Mouse (Mus musculus): ENCODE measurements around the gene Lbhd1. TPM values are rescaled to one million over a fixed set of nuclear protein-coding genes. Genes with fewer than 3 reads are reported as not detected.

The Lbhd1 gene
- 1.8 and 10.2 TPM in 2 replicates for total RNA-seq (2023)

DNA sequence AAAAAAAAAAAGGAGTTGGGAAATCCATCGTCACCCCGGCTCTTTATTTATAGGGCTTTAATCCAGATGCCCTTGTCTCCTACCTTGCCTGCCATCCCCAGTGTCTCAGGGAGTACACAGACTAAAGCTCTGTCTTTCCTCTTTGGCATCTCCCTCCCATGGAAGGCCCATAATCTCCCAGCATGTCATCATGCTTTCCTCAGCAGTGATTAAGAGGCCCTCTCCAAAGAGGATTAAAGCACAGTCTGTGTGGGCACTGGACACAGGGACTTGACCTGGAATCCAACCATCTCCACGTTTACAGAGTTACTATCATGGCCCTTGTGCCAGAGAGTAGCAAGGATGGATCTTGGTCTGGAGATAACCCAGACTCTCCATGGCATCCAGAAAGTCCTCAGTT lies at the start of gene Lbhd1, which contains the start of gene Gm49403:
Gene Lbhd1, plus strand, starts transcription at position 117 of the 400 bp plus-strand sequence.
Gene Gm49403, plus strand, starts transcription at position 315 of the 400 bp plus-strand sequence.

DNA sequence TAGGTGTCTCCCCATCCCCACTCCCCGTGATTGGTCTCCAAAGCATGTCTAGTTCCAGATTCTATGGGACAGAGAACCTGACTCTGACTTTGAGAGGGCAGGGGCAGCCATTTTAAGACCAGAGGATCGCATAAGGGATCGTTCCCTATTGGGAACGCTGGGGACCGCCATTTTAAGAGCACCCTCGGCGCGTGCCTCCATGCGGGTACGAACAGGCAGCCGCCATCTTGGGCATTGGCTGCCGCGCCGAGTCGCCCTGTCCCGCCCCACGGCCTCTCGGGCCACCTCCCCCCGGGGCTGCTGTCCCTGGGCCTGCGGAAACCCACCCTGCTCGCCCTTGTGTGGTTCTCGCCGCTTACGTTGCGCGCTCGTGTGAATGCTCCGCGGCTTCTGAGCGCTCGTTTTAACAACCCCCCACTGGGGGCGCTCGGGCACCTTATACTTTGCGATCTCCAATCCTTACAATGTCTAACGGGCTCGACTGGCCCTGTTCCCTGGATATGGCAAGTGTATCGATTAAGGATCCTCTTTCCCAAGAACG lies 46.2 kb upstream of the Lbhd1 start, which contains the start of gene Bscl2:
Gene Bscl2, plus strand, starts transcription at position 217 of the 541 bp plus-strand sequence.

DNA sequence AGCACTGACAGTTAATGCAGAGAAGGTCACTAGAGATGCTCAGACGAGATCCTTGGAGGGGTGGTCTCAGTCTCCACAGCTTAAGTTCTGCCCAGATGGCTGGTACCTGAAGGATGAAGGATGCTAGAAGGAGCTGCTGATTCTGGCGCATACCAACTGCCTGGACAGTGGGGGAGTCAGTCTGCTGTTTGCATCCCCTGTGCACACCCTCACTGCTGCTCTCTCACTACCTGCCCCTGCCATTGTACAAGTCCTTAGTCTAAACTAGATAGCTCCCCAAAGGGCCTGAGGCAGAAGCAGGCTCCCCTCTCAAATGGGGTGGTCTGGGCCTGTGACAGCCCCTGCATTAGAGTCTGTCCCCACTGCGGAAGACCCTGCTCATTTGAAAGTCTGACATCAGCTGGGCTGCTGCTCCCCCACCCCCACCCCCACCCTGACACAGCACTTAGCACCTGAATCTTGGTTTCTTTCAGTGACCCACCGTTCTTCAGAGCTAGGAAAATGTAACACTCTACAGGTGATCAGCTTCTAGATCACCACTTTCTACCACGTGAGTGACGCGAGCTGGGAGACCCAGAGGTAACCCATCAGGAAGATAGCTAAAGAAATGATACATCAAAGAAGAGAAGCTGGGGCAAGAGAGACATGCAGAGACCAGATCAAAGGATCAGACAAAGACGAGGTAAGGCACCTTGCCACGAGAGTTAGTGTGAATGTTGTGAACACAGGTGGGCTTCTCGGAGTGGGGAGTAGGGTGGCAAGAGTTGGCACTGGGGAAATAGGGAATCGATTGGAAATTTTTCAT lies 44.2 kb upstream of the Lbhd1 start, which contains the start of gene Gng3:
Gene Gng3, minus strand, starts transcription at position 92 of the 805 bp plus-strand sequence.

DNA sequence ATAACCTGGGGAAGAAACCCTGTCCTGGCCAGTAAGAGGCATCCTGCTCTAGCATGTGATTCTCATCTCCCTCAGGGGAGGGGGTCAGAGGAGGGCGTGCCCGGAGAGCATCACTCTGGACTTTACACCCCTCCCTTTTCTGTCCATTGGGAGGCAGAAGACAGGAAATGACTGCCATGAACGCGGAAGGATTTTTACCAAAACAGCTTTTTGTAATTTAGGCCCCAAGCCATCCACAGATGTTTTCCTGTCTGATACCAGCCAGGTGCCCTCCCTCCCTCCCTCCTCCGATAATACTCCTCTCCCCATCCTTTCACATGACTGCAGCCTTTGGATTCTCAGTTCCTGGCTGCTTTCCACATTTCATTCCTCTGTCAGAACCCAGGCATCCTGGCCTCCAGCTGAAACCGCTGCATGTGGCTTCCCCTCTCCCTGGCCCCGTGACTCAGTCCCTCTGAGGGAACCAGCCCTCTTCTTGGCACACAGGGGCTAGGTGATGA lies 33.1 kb upstream of the Lbhd1 start, which contains the start of gene Lrrn4cl:
Gene Lrrn4cl, plus strand, starts transcription at position 367 of the 500 bp plus-strand sequence.

DNA sequence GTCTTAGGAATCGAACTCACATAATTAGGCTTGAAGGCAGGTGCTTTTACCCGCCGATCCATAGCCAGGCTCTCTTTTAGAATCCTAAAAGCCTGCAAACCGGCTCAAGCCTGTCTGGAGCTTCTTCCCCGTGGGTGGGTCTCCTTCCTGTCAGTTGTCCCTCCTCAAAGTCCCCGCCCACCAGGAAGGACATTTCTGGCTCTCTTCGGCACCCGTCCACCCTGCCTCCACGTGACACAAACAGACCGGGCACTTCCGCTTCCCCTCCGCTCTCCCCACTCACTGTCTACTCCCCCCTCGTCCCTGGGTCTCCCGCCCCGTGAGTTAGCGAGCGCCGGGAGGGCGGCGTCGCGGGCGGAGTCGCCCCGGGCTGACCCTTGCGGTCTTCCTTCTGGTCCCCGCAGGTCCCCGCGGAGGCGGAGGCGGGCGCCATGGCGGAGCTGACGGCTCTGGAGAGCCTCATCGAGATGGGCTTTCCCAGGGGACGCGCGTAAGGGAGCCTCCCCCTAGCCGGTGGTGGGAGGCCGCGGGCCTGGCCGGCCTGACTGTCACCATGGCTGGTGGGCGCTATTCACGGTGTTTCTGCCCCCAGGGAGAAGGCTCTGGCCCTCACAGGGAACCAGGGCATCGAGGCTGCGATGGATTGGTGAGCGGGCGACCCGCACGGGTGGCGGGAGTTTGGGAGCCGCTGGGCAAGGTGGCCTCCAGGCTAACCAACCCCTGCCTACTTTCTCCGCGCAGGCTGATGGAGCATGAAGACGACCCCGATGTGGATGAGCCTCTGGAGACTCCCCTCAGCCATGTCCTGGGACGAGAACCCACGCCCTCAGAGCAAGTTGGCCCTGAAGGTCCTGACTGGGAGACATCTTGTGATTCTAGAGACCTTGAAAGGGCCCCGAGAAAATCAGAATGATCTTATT lies 12.0 kb upstream of the Lbhd1 start, which contains the start of gene Ubxn1:
Gene Ubxn1, plus strand, starts transcription at position 230 of the 920 bp plus-strand sequence.

DNA sequence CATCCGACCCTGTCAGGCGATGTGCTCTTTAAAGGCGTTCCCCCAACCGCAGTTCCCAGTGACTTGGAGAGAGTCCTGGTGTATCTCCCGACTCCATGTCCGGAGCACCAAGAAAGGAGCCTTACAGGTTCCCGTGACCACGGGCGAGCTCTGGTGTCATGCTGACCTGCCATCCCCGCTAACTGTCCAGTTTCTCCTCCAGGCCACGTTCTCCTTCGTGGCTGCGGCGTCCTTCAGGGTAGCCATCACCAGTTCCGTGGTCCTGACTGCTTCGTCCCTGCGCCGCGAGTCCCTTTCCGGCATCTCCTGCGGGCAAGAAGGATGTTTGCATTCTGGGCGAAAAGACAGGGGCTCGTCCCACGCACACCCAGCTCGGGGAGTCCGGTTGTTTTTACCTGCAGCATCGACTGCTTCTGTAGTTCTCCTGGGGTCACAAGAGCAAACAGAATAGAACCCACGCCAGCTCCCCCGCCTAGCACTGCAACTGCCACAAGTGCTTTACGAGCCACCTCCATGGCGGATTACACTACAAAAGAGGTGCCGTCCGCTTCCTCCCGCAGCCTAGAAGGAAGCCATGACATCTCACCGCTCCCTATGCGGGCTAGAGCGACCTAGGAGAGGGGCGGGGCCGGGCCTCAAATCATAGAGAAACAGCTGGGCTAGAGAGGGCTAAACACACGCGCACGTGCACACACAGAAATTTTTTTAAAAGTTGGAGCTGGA lies 3.1 kb upstream of the Lbhd1 start, which contains the start of gene Uqcc3:
Gene Uqcc3, minus strand, starts transcription at position 613 of the 723 bp plus-strand sequence.

DNA sequence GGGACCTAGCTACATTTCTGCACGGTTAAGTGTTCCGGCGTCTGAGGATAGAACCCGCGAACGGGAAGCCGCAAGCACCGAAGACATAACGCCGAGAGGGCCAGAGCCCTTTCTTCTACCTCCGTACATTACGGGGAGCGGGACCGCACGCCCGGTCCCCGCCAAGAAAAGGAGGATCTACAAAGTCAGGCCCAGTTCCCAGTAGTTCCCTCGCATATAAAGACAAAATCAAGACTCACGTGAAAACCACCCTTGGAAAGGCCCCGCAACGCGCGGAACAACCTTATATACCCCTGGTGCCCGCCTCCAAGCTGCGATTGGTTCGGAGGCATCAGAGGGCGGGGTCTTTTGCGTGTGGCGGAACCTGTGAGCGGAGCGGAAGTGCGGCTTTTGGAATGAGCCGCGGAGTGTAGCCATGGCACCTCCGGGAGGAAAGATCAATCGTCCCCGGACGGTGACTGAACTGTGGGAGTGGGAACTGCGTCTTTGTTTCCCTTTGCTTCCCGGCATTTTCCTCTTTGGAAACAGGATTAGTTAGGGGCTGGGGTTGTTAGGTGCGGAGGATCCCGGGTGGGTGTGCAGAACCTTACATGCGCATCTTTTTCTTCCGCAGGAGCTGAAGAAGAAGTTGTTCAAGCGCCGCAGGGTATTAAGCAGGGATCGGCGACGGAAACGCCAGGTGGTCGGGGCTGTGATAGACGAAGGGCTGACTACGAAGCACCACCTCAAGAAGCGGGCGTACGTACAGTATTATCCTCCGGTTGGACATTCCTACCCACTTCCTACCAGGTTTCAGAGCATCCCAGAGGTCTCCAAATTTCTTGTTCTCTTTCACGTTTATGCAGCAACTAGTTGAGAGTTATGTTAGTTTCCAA lies 5.2 kb downstream of the Lbhd1 start, which contains the start of the genes 1810009A15Rik and Gm49416:
Gene 1810009A15Rik, plus strand, starts transcription at position 343 of the 875 bp plus-strand sequence.
Gene Gm49416, plus strand, starts transcription at position 416 of the 875 bp plus-strand sequence.

DNA sequence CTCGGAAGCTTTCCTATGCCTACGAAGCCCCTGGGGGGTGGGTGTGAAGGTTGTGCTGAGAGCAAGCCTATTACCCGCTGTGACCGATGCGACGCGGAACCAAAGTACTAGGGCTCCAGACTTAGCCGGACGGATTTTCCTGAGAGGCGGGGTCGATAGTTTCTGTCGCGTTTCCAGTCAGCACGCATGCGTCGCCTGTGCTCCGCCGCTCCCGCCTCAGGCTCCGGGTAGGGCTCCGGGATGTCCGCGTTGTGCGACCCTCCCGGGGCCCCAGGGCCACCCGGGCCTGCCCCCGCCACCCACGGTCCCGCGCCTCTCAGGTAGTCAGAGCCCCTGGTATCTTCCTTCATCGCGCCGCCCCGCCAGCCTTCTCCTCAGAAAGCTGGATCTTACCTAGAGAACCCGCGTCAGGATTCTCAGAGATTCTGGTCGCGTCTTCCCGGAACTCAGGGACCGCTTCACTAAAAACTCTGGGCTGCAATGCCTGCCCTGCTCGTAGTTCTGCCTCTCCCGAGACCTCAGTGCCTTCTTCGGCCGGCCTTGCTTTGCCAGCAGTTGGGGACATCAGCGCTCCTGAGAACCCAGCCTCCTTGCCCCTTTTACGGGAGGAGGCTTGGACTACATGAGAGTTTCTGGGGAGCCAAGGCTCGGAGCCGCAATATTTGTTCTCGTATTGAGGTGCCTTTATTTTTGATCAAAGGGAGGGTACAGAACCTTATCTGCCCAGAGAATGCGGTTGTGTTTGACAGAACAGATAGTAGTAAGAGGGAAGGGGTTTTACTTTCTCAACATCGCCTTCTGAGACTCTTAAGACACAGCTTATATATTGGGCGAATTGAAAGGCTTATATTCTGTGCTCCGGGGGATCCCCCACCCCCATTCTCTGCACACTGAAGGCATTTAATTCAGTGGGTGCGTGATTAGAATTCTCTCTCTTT lies 9.6 kb downstream of the Lbhd1 start, which contains the start of gene Ints5:
Gene Ints5, plus strand, starts transcription at position 177 of the 938 bp plus-strand sequence.

DNA sequence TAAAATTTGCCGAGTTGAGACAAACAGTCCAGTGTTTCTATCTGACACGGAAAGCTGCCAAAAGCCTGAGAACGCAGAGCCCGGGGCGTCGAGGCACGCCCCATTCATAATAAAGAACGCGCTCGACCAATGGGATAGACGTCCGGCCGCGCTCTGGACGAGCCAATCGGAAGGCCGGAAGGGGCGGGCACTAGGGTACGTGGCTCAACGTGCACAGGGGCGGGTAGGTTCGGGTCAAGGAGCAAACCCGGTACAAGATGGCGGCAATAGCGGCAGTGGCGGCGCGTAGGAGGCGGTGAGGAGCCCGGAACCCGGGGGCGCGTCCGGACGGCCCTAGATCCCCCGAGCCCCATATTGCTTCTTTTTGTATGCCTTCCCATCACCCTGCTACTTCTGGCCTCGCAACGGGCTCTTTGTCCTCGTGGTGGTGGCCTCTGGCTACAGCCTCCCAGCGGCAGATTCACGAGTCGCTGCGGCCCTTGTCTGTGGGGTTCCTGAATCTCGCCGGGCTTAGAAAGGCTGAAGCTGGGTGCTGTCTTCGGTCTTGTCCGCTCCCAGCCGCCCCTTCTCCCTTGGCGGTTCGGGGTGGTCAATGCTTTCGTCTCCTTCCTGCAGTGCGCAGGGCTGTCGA lies 14.4 kb downstream of the Lbhd1 start, which contains the start of gene Ganab:
Gene Ganab, plus strand, starts transcription at position 207 of the 631 bp plus-strand sequence.

DNA sequence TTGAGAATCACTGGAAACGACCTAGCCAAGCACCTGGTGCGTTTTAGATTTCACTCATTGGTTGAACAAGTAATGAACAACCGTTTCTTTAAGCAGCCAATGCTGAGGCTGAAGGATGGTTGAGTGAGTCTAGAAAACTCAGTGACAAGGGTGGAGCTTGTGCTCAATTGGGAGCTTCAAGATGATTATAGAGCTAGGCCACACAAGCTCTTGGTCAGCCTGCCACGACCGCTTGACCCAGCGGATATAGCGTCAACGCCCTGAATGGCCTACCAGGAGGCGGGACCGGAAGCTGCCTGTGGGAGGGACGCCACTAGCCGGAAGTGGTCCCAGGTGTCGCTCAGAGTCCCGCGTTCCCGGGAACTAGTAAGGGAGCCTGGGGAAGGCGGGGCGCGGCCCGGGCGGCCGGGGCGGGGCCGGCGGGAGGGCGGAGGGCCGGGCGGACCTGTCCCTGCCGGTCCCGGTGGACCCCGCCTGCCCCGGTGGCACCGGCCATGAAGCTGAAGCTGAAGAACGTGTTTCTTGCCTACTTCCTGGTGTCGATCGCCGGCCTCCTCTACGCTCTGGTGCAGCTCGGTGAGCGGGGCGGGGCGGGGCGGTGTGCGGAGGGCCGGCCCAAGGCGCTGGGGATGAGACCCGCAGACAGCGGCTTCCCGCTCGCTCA lies 36.7 kb downstream of the Lbhd1 start, which contains the start of gene B3gat3:
Gene B3gat3, plus strand, starts transcription at position 302 of the 664 bp plus-strand sequence.

DNA sequence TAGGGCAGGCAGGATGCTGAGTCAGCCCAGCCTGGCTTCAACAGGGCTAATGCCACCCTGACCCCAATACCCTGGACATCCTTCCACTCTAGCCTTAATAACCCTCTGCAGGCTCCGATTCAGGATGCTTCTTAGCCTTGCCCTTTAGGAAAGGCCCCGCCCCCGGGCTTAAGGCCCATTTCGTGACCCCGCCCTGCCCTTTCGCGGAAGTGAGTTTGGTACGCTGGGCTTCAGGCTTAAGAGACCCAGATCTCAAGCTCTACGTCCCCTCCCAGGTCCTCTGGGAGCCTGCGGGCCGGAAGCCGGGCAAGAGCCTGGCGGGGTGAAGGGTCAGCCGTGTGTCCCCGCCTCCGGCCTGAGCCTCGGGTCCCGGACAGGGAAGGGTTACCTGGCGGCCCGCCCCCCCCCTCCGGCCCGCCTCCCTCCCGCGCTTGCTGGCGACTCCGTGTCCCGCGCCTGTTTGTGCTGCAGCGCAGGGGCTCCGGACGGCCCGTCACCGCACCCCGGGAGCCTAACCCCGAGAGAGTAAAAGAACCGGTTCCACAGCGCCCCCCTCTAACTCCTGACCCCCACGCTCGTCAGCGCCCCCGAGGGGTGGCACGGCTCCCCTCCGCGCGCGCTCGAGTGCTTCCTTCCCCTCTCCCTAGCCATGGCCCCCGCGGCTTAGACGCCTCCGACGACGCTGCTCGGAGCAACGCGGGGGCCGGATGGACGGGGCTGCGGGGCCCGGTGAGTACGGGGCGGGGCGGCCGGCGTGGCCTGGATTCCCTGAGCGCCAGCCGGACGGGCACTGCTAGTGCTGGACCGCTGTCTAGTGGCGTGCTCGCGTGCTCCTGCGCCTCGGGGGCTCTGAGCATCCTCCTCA lies 45.9 kb downstream of the Lbhd1 start, which contains the start of the genes Rom1 and Eml3:
Gene Rom1, minus strand, starts transcription at position 133 of the 865 bp plus-strand sequence.
Gene Eml3, plus strand, starts transcription at position 329 of the 865 bp plus-strand sequence.

DNA sequence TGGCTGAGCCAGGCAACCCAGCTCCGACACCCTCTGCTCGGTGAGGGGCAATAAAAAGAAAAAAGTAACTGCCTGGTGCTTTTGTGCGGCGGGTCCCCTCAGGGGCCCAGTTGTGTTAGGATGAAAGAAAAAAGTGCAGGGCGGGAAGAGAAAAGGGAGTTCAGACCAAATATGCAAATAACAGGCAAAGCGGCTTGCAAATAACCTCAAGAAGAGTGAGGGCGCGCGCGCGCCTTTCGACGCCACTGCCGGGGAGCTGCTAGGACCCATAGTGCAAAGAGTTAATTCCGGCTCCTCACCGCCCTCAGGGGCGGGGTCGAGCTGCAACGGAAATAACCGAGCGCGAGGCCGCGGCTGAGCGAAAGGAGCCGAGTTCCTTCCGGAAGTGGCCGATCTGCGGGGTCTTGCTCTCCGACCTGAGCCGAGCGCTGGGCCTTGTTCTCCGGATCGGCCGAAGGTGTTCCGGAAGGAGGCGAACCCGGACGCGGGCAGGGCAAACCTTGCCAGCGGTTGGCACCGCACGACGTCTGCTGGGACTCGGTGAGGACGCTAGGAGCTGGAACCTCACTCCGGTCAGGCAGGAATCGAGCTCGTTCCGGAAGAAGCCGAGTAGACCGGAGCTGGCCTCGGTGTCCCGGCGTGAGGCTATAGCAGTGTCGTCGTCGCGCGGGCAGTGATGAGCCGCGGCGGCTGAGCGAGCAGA lies 58.1 kb downstream of the Lbhd1 start, which contains the start of gene Mta2:
Gene Mta2, plus strand, starts transcription at position 361 of the 703 bp plus-strand sequence.

